Mouse (Mus musculus) testis, adult 2 months (tissue): Measurements from ENCODE around the gene Olfr974.

Experiments
- CTCF ChIP-seq: fragments of 200-500 bp; IDR thresholded peaks from 2 replicates; pipeline ENCODE4 v1.5.1; 2012; ENCODE audit warnings: low read depth, mild to moderate bottlenecking, inconsistent platforms, low read length, moderate library complexity; ENCODE audit not compliant: control insufficient read depth, insufficient read depth, insufficient replicate concordance
- POLR2A ChIP-seq: fragments of 200-500 bp; IDR thresholded peaks from 2 replicates; pipeline ENCODE4 v1.6.1; 2012; ENCODE audit warnings: low read depth, mild to moderate bottlenecking, inconsistent platforms, low read length, moderate library complexity; ENCODE audit not compliant: control insufficient read depth

DNA sequence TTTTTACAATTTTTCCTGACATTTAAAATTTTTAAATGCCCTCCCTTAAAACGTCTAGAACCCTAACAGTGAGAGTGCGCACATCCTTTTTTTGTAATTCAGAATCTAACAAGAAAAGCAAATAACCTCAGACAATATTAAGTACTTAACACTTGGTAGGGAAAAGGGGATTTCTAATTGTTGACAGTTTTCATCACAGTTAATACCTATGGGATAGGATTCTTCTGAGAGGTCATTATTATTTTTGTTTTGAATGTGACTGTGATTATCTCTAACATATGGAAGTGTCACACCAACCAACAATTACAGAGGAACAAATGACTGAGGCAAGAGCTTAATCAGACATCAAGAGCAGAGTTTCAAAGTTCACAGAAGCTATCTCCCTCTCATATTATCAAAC lies 30.3 kb upstream of the Olfr974 start, which contains the start of gene Olfr229:
- TF ChIP-seq CTCF, result no peak
- TF ChIP-seq POLR2A, result no peak
